Mouse (Mus musculus): Measurements from ENCODE around the gene Ms4a6d. TPM values are rescaled to one million over a fixed set of nuclear protein-coding genes. Genes with fewer than 3 reads are reported as not detected.

The Ms4a6d gene
- 2.3 and 3.1 TPM in 2 replicates for polyA plus RNA-seq (2015; fragmentation: Nextera tagmentation; extraction: Ambion mirVana)

DNA sequence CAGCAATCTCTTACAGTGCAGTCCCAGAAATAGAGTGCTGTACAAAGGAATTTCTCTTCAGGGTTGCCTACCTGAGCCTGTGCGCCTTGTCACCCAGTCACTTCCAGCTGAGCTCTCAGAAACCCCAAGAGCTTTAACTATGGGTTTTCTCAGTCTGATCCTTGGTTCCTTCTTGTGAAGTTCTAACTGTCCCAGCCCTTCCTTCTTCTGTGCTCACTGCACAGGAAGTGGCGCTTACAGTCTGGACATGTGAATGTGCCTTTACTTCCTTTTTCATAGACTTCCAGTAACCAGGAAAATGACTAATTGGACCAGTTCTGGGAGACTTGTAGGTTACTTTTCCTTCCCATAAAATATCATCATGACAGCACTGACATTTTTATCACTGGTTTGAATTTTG is at the start of gene Ms4a6d:
Ms4a6d (minus strand) TSS at position 247 of the 400 bp plus-strand sequence.
- Histone ChIP-seq H3K9me3 (replicated peaks) (no peaks in the 10 kb centered on the region), H3K27ac (replicated peaks) (no peak within 1 kb of the TSS), H3K4me3 (replicated peaks) (no peak within 1 kb of the TSS), H3K4me1 (no peaks in the 10 kb centered on the region), H3K4me2 (no peak within 1 kb of the TSS), H3K36me3 (no peaks in the 10 kb centered on the region), H3K9ac (replicated peaks) (no peak within 1 kb of the TSS), H3K27me3 (replicated peaks) (no peaks in the 10 kb centered on the region)
- WGBS = 95% methylated on average over 2 of the region's 2 CpGs
- no peak for ATAC-seq (ENCODE audit: low FRiP score)

DNA sequence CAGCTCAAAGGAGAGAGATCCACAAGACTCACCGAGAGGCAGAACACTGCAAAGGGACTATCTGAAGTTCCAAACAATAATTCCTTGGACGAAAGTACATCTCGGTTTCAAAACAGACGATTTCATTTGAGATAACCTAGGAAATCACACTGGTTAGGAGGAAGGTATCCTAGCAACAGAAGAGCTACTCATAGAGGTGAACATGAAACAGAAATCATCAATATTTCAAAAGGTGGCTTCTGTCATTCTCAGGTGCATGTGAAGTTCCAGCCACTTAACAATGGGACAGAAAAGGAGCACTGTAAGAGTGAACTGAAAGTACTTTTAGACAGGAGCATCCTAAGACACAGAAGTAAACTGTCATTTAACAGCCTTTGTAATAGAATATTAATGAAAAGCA is 44.9 kb upstream of the Ms4a6d start:
- H3K9me3 ChIP-seq (replicated peaks) = no peaks in the 10 kb centered on the region
- H3K36me3 ChIP-seq = no peaks in the 10 kb centered on the region
- no peak overlapping the region for H3K9ac ChIP-seq (replicated peaks)
- 90% methylated on average over 4 of the region's 4 CpGs for WGBS
- no peaks in the 10 kb centered on the region for H3K27me3 ChIP-seq (replicated peaks)
- H3K4me3 ChIP-seq (replicated peaks) = no peak overlapping the region
- no peak for ATAC-seq (ENCODE audit: low FRiP score)
- no peaks in the 10 kb centered on the region for H3K4me1 ChIP-seq
- H3K27ac ChIP-seq (replicated peaks) = no peak overlapping the region
- no peak overlapping the region for H3K4me2 ChIP-seq

DNA sequence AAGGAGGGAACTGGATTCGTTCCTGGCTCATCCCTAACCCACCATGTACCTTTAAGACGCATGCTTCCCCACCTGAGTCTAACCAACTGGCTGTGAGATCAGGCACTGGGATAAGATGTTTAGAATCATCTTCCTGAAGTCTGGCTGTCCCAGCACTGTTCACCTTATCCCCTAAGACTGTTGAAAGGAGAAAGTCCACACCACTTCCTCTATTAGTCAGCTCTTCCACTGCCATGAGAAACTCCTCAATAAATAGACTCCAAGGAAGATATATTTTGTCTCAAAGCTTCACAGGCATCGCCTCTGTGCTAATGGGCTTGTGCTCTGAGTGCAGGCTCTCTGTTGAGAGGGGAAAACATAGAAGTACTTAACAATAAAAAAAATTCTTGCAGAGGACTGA is 41.5 kb upstream of the Ms4a6d start:
- no peak overlapping the region for H3K4me3 ChIP-seq (replicated peaks)
- no peak overlapping the region for H3K27ac ChIP-seq (replicated peaks)
- no peak for ATAC-seq (ENCODE audit: low FRiP score)
- no peaks in the 10 kb centered on the region for H3K36me3 ChIP-seq
- no peak overlapping the region for H3K9ac ChIP-seq (replicated peaks)
- no peaks in the 10 kb centered on the region for H3K27me3 ChIP-seq (replicated peaks)
- H3K9me3 ChIP-seq (replicated peaks) = no peaks in the 10 kb centered on the region
- no peaks in the 10 kb centered on the region for H3K4me1 ChIP-seq
- no peak overlapping the region for H3K4me2 ChIP-seq
- WGBS = 85% methylated on average over 3 of the region's 3 CpGs

DNA sequence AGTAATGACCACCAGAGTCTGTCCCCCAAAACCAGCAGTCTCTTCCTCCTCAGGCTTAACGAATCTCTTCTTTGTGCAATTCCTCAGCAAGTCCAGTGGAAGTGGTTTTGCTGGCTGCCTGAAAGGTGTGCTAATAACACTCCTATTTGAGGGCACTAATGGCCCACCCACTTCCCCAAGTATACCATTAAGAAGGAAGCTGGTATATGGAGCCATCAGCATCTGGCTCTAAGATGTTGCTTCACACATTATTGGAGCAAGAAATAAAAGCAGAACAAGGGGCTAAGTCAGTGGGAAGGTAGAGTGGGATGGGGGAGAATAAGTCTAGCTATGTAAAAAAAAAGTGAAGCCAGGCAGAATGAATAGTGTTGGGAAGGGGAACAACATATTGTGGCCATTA is 36.1 kb upstream of the Ms4a6d start, which contains the start of gene Ms4a3:
Ms4a3 (minus strand) TSS at position 120 of the 400 bp plus-strand sequence.
- Histone ChIP-seq H3K27me3 (replicated peaks) (no peaks in the 10 kb centered on the region), H3K9ac (replicated peaks) (no peak within 1 kb of the TSS), H3K36me3 (no peaks in the 10 kb centered on the region), H3K4me1 (no peaks in the 10 kb centered on the region), H3K9me3 (replicated peaks) (no peaks in the 10 kb centered on the region), H3K27ac (replicated peaks) (no peak within 1 kb of the TSS), H3K4me3 (replicated peaks) (no peak within 1 kb of the TSS), H3K4me2 (no peak within 1 kb of the TSS)
- no peak for ATAC-seq (ENCODE audit: low FRiP score)
- WGBS = 80% methylated on average over 1 of the region's 1 CpGs

DNA sequence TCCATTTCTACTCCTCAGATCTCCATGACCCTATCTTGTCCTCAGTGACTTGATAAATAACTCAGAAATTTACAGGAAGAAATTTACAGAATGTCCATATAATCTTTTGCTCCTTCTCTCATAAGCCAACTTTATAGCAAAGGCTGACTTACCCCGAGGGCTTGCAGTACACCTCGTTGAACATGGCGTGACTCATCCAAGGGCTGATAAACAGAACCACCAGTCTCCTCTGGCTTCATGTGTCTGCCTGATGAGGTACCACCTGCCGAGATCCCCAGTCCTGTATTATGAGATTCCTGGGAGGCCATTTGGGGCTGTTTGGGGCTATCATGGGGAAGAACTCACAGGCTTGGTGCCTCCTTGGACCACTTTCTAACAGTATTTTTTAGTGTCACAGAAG is 34.4 kb upstream of the Ms4a6d start:
- WGBS = 85% methylated on average over 4 of the region's 4 CpGs

DNA sequence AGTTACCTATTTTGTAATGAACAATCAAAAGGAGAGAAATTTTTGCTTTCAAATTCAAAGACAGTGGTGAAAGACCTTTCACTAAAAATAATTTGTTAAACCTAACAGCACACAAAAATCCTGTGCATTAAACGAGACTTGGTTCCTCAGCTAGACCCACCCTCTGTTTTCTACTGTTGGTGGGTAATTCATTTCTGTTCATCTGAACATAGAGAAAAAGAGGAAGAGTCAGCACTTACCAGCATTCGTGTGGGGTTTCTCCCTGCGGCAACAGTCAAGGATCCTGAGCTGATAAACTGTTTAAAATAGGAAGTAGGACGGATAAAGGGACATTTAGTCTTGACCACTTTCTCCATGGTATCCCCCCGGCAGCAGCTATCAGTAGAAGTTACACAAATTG is 30.9 kb upstream of the Ms4a6d start:
- H3K9me3 ChIP-seq (replicated peaks) = no peaks in the 10 kb centered on the region
- no peaks in the 10 kb centered on the region for H3K4me1 ChIP-seq
- H3K27ac ChIP-seq (replicated peaks) = no peak overlapping the region
- H3K4me2 ChIP-seq = no peak overlapping the region
- H3K27me3 ChIP-seq (replicated peaks) = no peaks in the 10 kb centered on the region
- ATAC-seq (ENCODE audit: low FRiP score) = no peak
- H3K9ac ChIP-seq (replicated peaks) = no peak overlapping the region
- H3K4me3 ChIP-seq (replicated peaks) = no peak overlapping the region
- no peaks in the 10 kb centered on the region for H3K36me3 ChIP-seq
- WGBS = 90% methylated on average over 5 of the region's 5 CpGs

More for the DNA sequence above, 34.4 kb upstream of the Ms4a6d start:
- Histone ChIP-seq H3K4me1 (no peaks in the 10 kb centered on the region), H3K36me3 (no peaks in the 10 kb centered on the region), H3K4me2 (no peak overlapping the region), H3K27ac (replicated peaks) (no peak overlapping the region), H3K4me3 (replicated peaks) (no peak overlapping the region), H3K27me3 (replicated peaks) (no peaks in the 10 kb centered on the region), H3K9ac (replicated peaks) (no peak overlapping the region), H3K9me3 (replicated peaks) (no peaks in the 10 kb centered on the region)
- ATAC-seq (ENCODE audit: low FRiP score) = no peak

DNA sequence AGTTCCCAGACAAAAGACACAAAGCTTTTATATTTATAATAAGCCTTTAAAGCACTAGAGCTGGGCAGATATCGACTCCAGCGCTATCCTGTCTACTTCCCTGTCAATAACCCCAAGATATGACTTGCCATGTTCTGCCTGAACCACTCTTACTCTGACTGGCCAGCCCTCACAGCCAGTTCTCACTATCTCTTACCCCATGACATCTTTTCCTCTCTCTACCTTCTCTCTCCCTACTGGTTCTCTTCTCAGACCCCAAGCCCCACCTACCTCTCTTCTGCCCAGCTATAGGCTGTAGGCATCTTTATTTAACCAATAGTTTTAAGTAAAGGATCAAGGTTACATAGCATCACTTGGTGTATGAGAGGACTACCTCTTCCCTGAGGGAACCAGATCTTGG is 29.7 kb upstream of the Ms4a6d start:
- ATAC-seq (ENCODE audit: low FRiP score) = no peak

DNA sequence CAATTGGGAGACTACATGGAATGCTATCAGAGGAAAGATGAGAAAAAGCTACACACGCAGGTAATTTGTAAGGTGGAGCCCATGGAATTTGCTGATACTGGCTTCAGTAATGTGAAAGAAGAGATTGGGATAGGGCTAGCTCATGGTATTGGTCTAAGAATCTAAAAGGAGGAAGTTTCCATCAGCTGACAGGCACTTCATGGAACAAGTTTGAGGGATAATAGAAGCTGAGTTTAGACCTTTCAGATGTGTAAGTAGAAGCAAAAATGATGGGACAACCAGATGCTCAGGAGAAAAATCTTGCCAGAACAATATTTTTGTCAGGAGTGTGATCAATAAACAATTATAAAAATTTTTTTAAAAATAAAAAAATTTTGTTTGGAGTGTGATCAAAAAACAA is 29.1 kb upstream of the Ms4a6d start:
- no peak overlapping the region for H3K4me3 ChIP-seq (replicated peaks)
- H3K27ac ChIP-seq (replicated peaks) = no peak overlapping the region
- H3K9me3 ChIP-seq (replicated peaks) = no peaks in the 10 kb centered on the region
- WGBS = 88% methylated on average over 1 of the region's 1 CpGs
- H3K36me3 ChIP-seq = no peaks in the 10 kb centered on the region
- no peaks in the 10 kb centered on the region for H3K4me1 ChIP-seq
- no peak overlapping the region for H3K9ac ChIP-seq (replicated peaks)
- no peaks in the 10 kb centered on the region for H3K27me3 ChIP-seq (replicated peaks)
- no peak overlapping the region for H3K4me2 ChIP-seq
- ATAC-seq (ENCODE audit: low FRiP score) = no peak

More for the DNA sequence above, 29.7 kb upstream of the Ms4a6d start:
- Histone ChIP-seq H3K27me3 (replicated peaks) (no peaks in the 10 kb centered on the region), H3K4me1 (no peaks in the 10 kb centered on the region), H3K4me3 (replicated peaks) (no peak overlapping the region), H3K27ac (replicated peaks) (no peak overlapping the region), H3K9ac (replicated peaks) (no peak overlapping the region), H3K36me3 (no peaks in the 10 kb centered on the region), H3K9me3 (replicated peaks) (no peaks in the 10 kb centered on the region), H3K4me2 (no peak overlapping the region)
- 81% methylated on average over 2 of the region's 2 CpGs for WGBS

DNA sequence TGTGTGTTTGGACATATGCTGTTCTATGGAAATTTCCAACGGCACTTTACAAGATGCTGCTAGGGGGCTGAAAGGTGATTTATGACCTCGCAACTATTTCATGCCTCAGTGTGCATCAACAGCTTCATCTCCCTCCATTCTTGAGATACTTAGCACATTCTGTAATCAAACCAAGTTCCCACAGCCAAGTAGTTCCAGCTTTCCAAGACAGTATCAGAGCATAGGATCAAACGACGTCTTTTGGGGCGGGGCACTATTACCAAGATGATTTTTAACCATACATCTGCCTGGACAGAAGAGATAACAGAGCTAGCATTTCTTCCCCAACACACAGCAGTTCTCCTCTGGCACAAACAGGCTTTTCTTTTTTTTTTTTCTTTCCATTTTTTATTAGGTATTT is 20.6 kb upstream of the Ms4a6d start:
- no peaks in the 10 kb centered on the region for H3K4me1 ChIP-seq
- H3K36me3 ChIP-seq = no peaks in the 10 kb centered on the region
- 68% methylated on average over 5 of the region's 5 CpGs for WGBS
- H3K4me2 ChIP-seq = no peak overlapping the region
- no peak for ATAC-seq (ENCODE audit: low FRiP score)
- H3K9ac ChIP-seq (replicated peaks) = no peak overlapping the region
- no peaks in the 10 kb centered on the region for H3K27me3 ChIP-seq (replicated peaks)
- no peak overlapping the region for H3K4me3 ChIP-seq (replicated peaks)
- no peaks in the 10 kb centered on the region for H3K9me3 ChIP-seq (replicated peaks)
- no peak overlapping the region for H3K27ac ChIP-seq (replicated peaks)

DNA sequence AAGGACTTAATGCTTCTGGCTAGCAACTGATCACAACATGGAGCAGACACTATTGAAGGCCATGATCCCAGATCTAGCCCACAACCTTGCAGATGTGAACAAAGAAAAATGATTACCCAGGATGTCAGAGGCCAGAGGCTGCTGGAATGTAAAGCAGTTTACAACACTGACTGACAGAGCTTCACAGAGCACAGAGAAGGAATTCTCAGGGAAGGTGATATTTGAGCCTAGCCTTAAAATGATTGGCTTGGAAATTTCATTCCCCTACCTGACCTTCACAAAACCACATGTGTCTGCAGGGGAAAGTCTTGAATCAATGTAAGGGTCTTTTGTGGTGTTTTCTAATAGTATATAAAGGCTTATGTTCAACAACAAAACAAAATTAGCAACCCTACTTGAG is 20.2 kb upstream of the Ms4a6d start:
- H3K4me3 ChIP-seq (replicated peaks) = no peak overlapping the region
- H3K9ac ChIP-seq (replicated peaks) = no peak overlapping the region
- H3K4me2 ChIP-seq = no peak overlapping the region
- no peaks in the 10 kb centered on the region for H3K36me3 ChIP-seq
- no peaks in the 10 kb centered on the region for H3K4me1 ChIP-seq
- no peaks in the 10 kb centered on the region for H3K9me3 ChIP-seq (replicated peaks)
- no peaks in the 10 kb centered on the region for H3K27me3 ChIP-seq (replicated peaks)
- no peak overlapping the region for H3K27ac ChIP-seq (replicated peaks)
- no peak for ATAC-seq (ENCODE audit: low FRiP score)

DNA sequence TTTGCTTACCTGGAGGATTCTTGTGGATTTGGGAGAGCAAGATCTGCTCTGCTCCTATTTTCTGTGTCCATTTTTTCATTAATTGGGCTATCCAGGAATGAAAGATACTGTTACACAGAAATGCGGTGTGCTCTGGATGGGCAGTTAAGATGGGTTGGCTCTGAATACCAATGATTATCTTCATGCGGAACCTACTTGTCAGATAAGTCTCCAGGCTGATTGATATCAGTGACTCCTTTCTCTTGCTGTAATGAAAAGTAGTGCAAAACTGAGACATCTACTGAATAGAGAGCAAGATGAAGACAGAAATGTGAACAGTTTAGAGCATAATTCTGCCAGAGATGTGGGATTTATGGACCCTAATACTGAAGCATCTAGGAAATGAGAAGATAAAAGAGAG is 18.9 kb upstream of the Ms4a6d start, which contains the start of gene Ms4a2:
Ms4a2 (minus strand) TSS at position 169 of the 400 bp plus-strand sequence.
- Histone ChIP-seq H3K27me3 (replicated peaks) (no peaks in the 10 kb centered on the region), H3K4me3 (replicated peaks) (no peak within 1 kb of the TSS), H3K9ac (replicated peaks) (no peak within 1 kb of the TSS), H3K4me2 (no peak within 1 kb of the TSS), H3K27ac (replicated peaks) (no peak within 1 kb of the TSS), H3K4me1 (no peaks in the 10 kb centered on the region), H3K36me3 (no peaks in the 10 kb centered on the region), H3K9me3 (replicated peaks) (no peaks in the 10 kb centered on the region)
- ATAC-seq (ENCODE audit: low FRiP score) = no peak
- WGBS = 79% methylated on average over 2 of the region's 2 CpGs

DNA sequence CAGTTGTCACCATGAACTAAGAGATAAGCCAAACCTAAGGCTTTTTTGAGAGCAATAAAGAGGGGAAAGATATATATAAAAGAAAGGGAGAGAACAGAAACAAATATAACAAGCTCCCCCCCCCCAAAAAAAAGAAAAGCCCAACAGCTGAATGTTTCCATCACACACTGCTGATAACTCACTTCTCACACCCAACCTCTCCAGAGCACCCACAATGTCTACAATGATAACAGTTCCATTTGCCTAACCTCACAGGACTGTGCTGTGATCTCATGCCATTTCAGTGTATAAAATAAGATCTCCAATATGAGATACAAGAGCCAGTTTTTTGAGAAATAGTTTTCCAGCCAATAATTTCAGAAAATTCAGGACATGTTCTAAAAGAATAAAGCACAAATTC is 13.3 kb upstream of the Ms4a6d start:
- Histone ChIP-seq H3K27ac (replicated peaks) (no peak overlapping the region), H3K9ac (replicated peaks) (no peak overlapping the region), H3K9me3 (replicated peaks) (no peaks in the 10 kb centered on the region), H3K4me3 (replicated peaks) (no peak overlapping the region), H3K27me3 (replicated peaks) (no peaks in the 10 kb centered on the region), H3K4me2 (no peak overlapping the region), H3K36me3 (no peaks in the 10 kb centered on the region), H3K4me1 (no peaks in the 10 kb centered on the region)
- no peak for ATAC-seq (ENCODE audit: low FRiP score)

DNA sequence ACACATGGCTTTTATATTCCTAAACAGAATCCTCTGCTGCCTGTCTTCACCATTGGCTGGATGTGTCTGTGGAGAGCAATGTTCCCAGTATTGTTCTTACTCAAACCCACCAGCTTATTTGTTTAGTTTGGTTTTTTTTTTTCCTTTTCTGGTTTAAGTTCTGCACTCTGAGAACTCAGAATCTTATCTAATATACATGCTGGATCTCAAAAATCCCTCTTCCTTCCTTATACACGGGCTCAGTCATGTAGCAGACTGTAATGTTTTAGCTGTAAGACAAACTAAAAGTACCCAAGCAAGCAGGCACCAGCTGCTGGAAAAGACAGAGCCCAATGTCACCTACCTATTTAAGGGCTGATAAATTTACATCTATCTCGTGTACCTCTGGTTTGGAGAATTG is 10.2 kb upstream of the Ms4a6d start:
- Histone ChIP-seq H3K4me2 (no peak overlapping the region), H3K27ac (replicated peaks) (no peak overlapping the region), H3K36me3 (no peaks in the 10 kb centered on the region), H3K9me3 (replicated peaks) (no peaks in the 10 kb centered on the region), H3K4me1 (no peaks in the 10 kb centered on the region), H3K4me3 (replicated peaks) (no peak overlapping the region), H3K27me3 (replicated peaks) (no peaks in the 10 kb centered on the region), H3K9ac (replicated peaks) (no peak overlapping the region)
- no peak for ATAC-seq (ENCODE audit: low FRiP score)
- WGBS = 68% methylated on average over 2 of the region's 2 CpGs

All from neural tube, embryonic 15.5 days (tissue).